In genomic region chr14:80901346-80901745, GRCm38 (mm10) we compare ENCODE assay signal across 7 mouse cellular contexts.
A peak's percentile ranks its signal among the peaks of the same experiment; 100 is the strongest.
DNase-seq lines count a peak whose midpoint lies in the region; ATAC-seq lines count a peak whose summit lies in the region.

No protein-coding gene starts in this region.

- H3K9ac ChIP-seq in hindbrain, embryonic 13.5 days = no peak overlapping the region
- H3K9ac ChIP-seq in limb, embryonic 15.5 days = no peak overlapping the region
- no peak overlapping the region for H3K9ac ChIP-seq in intestine, embryonic 15.5 days

- H3K27me3 ChIP-seq in hindbrain, embryonic 13.5 days = no peaks in the 10 kb centered on the region
- H3K27me3 ChIP-seq in limb, embryonic 15.5 days = no peaks in the 10 kb centered on the region
- no peaks in the 10 kb centered on the region for H3K27me3 ChIP-seq in intestine, embryonic 15.5 days (replicated peaks)

- no peaks in the 10 kb centered on the region for H3K9me3 ChIP-seq in hindbrain, embryonic 13.5 days
- no peaks in the 10 kb centered on the region for H3K9me3 ChIP-seq in limb, embryonic 15.5 days
- no peaks in the 10 kb centered on the region for H3K9me3 ChIP-seq in intestine, embryonic 15.5 days

- H3K36me3 ChIP-seq in hindbrain, embryonic 13.5 days = no peaks in the 10 kb centered on the region
- H3K36me3 ChIP-seq in limb, embryonic 15.5 days = no peaks in the 10 kb centered on the region
- no peaks in the 10 kb centered on the region for H3K36me3 ChIP-seq in intestine, embryonic 15.5 days

- H3K27ac ChIP-seq in hindbrain, embryonic 13.5 days = peak overlapping the region; percentile 52; the same call in 1 of the 2 replicates
- H3K27ac ChIP-seq in limb, embryonic 15.5 days = no peak overlapping the region
- H3K27ac ChIP-seq in intestine, embryonic 15.5 days = no peak overlapping the region

- DNase-seq in Muller cell, postnatal 12 days (ENCODE audit: inconsistent ontology term) = peak; percentile 48
- DNase-seq in brain, adult 2 months (ENCODE audit: low read depth, low spot score) = peak; percentile 48
- no peak for DNase-seq in natural killer cell, adult 2 months (ENCODE audit: low spot score in 2 of 2)
- no peak for DNase-seq in kidney, adult 18-20 months

- 57% methylated on average over 10 of the region's 10 CpGs for WGBS in hindbrain, embryonic 13.5 days
- 39% methylated on average over 10 of the region's 10 CpGs for WGBS in limb, embryonic 15.5 days
- WGBS in intestine, embryonic 15.5 days = 67% methylated on average over 10 of the region's 10 CpGs

- ATAC-seq in hindbrain, embryonic 13.5 days (ENCODE audit: low FRiP score) = no peak; the same call in 1 of the 2 replicates
- no peak for ATAC-seq in limb, embryonic 15.5 days (ENCODE audit: insufficient number of reproducible peaks, low FRiP score, low TSS enrichment, low read depth)
- ATAC-seq in intestine, embryonic 15.5 days = no peak

- no peak overlapping the region for H3K4me3 ChIP-seq in hindbrain, embryonic 13.5 days
- H3K4me3 ChIP-seq in limb, embryonic 15.5 days = peak overlapping the region; percentile 8; the same call in 1 of the 2 replicates
- H3K4me3 ChIP-seq in intestine, embryonic 15.5 days (replicated peaks) = no peak overlapping the region

- H3K4me1 ChIP-seq in hindbrain, embryonic 13.5 days (replicated peaks) = peaks cover 4% of the 10 kb centered on the region; the same call in 1 of the 2 replicates
- H3K4me1 ChIP-seq in limb, embryonic 15.5 days = no peaks in the 10 kb centered on the region
- no peaks in the 10 kb centered on the region for H3K4me1 ChIP-seq in intestine, embryonic 15.5 days (replicated peaks)

- peak overlapping the region; percentile 38 for H3K4me2 ChIP-seq in hindbrain, embryonic 13.5 days
- peak overlapping the region; percentile 32 for H3K4me2 ChIP-seq in limb, embryonic 15.5 days
- H3K4me2 ChIP-seq in intestine, embryonic 15.5 days (replicated peaks) = no peak overlapping the region

Comparison
In these comparisons a context has a peak if more than half of its experiments do, and no peak if none do; other contexts are left out.
1. DNase-seq: peak in Muller cell, postnatal 12 days (single experiment) and brain, adult 2 months (single experiment); none in natural killer cell, adult 2 months (0 of 2) and kidney, adult 18-20 months (single experiment).